Mouse (Mus musculus): ENCODE data around the gene Arhgap23.

Gene Arhgap23

DNA sequence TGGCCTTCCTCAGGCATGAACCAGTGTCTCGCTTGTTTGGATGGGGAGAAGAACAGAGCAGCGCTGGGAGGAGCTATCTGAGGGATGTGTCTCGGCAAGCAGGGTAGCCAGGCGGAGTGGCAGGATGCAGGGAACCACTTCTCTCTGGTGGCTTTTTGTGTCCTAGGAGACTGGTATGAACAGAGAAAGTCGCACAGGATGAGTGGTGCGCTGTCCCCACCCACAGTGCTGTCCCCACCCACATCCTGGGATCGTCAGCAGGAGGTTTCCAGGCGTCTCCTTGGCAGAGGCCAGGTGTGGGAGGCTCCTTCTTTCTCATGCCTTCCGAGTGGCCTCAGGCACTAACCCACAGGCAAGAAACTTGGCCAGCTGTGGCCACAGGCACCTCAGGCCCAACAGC lies 87.0 kb downstream of the Arhgap23 start:
- 29% methylated on average over 9 of the region's 9 CpGs for WGBS

DNA sequence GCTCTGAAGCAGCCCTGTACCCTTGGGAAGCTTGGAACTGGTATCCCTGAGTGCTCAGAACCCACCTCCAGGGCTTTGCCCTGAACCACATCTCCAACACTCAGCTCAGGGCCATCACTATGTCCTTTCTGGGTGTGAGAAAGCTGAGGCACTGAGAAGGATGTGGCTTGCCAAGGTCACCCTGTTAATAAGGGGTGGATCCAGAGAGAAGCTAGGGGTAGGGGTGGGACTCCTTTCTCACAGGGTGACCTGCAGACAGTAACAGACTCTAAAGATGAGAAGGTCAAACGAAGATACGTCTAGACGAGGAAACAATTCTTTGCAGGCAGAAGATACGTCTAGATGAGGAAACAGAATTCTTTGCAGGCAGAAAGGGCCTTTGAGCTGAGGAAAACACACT lies 87.5 kb downstream of the Arhgap23 start:
- 64% methylated on average over 4 of the region's 4 CpGs for WGBS

DNA sequence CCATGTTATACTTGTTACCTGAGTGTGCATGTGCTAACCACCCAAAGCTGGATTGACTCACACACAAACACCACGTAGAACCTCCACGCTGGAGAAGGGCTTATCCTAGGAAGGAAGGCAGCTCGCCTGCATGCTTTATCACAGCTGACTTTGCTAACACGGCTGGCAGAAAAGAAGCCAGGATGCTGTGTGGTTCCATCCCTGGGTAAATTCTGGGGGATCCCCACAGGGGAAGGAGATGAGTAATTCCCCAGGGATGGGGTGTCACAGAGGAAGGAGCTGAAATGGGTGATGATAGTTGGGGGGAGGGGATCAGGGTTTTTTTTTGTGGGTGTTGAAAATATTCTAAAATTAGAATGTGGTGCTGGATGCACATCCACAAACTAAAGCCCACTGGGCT lies 90.5 kb downstream of the Arhgap23 start:
- WGBS = 32% methylated on average over 4 of the region's 4 CpGs

DNA sequence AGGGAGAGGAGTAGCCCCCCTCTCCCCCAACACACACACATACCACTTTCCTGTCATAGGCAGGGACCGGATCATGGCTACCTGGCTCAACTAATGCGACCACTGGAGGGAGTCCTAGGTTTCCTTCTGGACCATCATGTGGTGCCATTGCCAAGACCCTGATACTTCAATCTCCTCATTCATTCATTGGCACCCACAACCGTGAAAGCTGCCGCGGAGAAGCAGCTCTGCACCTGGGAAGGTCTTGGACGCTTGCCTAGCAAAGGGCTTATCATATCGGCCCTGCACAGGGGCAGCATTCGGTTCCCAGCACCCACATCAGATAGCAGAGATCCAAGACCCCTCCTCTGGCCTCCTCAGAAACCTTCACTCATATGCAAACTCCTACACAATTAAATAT lies 91.0 kb downstream of the Arhgap23 start:
- 25% methylated on average over 8 of the region's 8 CpGs for WGBS

DNA sequence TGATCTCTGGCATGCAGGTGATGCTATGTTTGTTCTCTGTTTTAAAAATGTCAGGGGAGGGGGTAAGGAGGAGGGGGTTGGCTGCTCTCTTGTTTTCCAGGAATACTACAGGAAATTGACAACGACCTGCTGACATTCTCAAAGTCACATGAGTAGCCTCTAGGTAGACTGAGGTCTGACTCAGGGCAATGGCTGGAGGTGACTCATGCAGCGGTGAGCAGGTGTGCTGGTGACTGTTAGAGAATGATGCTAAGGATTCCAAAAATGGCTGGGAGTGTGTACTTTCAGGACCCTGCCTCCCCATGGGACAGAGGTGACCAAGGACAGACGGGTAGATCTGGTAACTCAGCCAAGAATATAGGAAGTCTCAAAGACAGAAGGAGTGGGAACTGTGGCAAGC lies 92.9 kb downstream of the Arhgap23 start:
- 66% methylated on average over 3 of the region's 3 CpGs for WGBS

DNA sequence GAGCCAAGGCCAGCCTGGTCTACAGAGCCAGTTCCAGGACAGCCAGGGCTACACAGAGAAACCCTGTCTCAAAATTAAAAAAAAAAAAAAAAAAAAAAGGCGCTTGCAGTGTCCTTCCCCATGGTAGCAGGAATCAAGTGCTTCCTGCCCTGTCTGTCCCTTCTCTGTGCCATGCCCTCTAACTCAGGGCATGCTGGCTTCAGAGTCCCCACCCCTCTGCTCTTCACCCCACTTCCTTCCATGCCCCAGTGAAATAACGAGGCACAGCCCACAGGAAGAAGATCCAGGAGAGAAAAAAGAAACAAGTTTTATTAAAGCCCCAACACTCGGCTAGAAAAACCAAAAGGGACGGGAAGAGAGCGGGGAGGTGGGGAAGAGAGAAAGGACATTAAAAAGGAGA lies 93.7 kb downstream of the Arhgap23 start:
- 35% methylated on average over 5 of the region's 5 CpGs for WGBS

DNA sequence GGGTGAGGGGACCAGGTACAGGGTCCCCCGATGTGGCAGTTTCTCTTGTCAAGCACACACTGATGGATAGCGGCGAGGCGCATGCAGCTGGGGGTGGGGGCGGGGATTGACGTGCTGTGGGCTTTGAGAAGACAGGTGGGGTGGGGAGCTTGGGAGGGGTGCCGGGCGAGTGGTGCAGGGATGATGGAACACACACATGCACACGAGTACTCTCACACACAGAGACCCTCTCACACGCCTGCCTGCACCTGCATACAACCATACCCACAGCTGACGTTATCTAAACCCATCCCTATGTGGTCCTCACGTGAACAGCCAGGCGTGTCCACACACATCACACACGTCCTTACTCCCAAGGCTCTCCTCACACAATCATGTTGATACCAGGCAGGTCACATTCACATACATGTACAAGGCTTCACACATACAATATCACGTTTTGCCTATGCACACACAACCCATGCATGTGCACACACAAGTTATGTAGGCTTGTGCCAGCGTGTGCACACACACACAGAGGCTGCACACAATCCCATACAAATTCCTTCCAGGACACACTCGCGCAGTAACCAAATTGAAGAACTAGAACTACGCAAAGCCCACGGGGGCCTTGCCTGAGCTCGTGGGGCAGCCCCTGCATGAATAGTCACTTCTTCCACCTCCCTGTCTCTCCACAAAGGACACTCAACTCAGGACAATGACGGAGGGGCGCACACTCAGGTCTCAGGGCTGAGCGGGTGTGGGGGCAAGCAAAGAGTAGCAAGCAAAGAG lies 94.6 kb downstream of the Arhgap23 start:
- 54% methylated on average over 24 of the region's 24 CpGs for WGBS

DNA sequence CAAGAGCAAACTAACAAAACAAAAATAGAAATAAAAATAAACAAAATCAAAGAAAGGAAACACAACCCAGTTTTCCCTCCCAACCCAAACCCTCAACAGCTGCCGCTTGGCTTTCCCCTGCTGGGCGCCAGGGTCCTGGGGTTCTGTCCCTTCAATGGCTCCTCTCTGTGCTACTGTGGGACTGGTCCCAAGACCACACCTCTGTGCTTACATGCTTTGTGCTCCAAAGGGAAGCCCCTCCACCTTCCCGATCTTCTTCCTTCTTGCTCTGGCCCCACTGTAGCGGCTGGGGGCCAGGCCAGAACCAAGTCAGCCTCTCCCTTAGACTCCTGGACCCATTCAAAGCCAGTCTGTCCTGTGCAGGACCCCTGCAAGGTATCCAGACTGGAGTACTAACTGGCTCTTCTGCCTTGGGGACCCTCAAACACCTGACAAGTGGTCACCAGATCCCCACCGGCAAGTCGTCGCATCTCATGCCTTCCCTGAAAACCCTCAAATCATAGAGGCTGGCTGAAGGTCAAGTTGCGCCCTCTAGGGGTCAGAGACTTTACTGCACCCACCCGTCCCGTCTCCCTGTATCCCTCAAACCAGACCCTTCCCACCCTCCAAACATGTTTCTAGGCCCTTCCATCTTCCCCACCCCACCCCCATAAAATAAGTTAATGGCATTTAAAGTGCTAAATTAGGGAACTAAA lies 95.8 kb downstream of the Arhgap23 start:
- WGBS = 29% methylated on average over 10 of the region's 10 CpGs

DNA sequence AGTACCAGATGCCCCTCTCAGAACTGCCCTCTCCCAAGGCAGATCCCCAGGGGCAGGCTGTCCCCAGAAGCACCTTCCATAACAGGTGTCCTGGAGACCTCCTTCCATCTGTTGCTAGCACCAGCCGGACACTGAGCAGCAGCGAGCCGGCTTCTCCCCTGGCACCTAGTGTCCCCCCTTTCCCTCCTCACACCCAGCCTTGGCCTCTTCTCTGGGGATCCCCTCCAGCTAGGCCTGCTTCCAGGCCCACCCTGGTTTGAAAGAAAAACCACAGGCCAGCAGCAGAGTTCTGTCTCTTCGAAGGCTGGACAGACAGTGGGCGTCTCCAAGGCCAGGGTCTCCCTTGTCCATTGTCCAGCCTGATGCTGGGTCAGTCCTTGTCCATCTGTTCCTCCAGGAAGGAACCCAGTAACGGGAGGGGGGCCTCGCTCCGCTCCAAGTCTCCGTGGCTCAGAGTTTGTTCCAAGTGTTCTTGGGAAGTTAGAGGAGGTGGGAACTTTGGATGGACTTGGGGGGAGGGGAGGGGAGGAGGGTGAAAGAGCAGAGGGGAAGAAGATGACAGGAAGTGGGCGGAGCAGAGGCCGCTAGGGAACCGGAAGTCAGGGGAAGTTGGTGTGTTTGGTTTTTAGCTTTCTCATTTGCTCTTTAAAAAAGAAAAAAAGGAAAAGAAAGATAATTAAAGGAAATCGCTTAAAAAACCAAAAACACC lies 96.5 kb downstream of the Arhgap23 start:
- WGBS = 47% methylated on average over 13 of the region's 13 CpGs

DNA sequence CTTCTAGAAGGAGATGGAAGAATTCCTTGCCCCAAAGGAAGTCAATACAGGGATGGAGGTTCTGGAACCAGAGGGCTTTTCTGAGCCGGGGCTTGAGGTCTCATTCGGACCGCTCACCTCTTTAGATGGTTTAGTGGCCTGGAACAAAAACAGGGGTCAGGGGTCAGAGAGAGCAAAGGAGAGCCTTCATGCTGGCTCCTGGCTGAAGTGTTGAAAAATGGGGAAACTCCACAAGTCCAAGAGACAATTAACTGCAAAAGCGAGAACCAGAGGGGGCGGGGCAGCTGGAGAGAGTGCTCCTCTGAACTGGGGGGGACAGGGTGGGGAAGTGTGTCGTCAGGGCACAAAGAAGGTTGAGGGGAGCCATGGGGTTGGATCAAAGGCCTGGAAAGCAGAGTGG lies 97.2 kb downstream of the Arhgap23 start:
- WGBS = 63% methylated on average over 6 of the region's 6 CpGs

DNA sequence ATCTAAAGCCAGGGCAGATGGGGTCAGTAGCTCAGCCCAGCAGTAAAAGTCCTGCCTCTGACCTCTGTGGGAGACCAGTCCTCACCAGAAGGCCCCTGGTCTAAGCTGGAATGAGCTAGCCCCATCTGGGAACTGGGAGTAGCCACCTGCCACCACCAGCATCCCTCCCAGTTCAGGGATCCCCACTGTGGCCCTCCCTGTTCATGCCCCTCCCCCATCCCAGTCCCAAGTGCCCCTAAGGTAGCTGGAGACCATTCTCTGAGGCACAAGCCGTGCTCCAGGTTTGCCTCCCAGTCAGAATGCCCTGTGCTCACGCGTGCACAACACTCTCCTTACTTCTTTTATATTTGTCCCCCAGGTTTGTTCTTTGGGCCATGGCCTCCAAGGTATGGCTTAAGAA lies 97.7 kb downstream of the Arhgap23 start:
- 89% methylated on average over 3 of the region's 3 CpGs for WGBS

DNA sequence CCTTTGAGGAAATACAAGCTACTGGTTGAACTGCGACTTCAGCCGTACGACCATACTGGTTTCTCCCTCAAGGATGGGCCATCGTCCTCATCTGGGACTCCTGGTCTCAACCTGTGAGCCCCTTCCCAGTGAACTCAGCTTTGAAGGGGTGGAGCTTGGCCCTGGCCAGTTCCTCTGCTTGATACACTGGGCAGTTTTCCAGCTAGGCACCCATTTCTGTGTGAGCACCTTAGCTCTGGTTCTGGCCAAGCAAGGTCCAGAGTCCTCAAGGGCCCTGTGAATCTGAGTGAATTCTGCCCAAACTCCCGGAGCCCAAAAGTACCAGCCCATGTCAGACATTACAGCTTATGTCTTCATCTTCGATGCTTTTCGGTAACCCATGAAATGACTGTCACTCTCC lies 105.2 kb downstream of the Arhgap23 start:
- 93% methylated on average over 7 of the region's 7 CpGs for WGBS

DNA sequence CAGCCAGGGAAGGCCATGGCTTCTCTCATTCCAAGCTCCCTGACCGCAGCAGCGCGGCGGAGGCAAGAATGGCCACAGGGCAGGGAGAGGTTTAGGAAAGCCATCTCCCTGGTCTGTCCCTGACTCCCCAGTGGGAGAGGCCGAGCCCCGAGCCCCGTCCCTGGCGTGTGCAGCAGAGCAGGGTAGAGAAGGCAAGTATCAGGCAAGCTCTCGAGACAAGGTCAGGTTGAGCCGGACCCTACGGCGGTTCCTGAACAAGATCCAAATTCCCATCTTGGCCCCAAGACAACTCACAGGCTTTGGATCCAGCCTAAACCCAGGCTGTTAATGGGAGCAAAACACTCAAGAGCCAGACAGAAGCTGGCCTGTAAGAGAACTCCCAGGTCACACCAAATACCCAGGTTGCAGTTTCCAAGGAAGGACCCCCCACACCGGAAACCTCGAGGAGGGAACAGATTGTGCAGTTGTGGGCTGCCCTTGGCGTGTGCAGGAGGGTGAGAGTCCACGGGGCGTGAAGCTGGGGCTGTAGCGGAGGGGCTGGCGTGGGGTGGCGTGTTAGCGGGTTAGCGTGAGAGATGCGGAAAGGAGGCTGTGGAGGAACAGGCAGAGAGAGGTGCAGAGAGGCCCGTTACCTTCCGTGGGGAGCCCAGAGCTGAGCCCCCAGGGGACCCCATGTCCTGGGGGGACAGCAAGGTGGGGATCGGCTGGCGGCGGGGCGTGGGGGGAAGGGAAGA lies 106.6 kb downstream of the Arhgap23 start:
- WGBS = 80% methylated on average over 29 of the region's 29 CpGs

DNA sequence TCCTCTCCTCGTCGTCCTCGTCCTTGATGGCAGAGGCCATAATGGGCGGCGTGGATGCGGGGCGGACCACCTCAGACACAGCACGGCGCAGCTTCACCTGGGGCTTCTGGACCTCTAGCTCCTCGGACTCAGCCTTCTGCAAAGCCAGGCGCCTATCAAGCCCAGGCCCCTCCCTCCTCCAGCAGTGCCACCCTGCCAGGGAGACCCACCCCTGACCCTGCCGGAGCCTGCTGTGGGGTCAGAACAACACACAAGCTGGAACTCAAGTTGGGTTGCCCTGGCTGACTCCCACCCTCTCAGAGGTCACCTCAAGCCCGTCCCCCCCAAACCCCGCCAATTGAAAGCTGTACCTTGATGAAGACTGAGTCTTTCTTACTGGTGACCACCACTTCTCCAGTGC lies 107.8 kb downstream of the Arhgap23 start:
- 90% methylated on average over 14 of the region's 14 CpGs for WGBS

DNA sequence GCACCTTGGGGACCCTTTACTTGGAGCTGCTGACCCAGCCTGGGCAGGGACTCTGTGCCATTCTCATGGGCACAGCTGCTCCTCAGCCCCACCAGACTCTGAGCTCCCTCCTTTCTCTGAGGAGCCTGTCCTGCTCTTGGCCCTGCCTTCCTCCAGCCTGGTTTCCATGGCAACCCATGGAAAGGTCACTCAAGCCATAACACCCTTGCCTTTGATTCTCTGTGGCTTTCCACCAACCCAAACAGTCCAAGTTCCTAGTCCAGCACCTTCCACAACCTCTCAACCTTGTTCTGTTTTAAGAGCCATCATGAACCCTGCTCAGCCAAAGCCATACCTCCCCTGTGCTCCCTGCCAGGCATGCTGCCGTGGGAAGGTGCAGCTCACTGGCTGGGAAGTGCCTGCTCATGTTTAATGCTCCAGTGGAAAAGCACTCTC lies 108.5 kb downstream of the Arhgap23 start:
- WGBS = 3% methylated on average over 1 of the region's 1 CpGs

DNA sequence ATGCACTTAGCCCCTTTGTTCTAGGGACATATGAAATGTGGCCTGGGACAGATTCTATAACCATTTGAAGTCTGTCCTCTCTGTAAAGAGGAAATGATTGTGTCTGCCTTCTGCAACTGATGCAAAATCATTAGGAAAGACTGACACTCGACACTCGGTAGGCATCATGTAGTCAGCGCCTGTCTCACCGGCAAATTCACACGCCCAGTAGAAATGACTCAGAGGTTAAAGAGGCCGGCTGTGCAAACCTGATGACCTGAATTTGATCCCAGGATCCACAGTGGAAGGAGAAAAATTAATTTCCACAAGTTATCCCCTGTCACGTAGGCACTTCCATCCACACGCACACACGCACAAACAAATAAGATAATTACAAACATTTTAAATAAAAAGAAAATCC lies 109.0 kb downstream of the Arhgap23 start:
- WGBS = 41% methylated on average over 9 of the region's 9 CpGs

DNA sequence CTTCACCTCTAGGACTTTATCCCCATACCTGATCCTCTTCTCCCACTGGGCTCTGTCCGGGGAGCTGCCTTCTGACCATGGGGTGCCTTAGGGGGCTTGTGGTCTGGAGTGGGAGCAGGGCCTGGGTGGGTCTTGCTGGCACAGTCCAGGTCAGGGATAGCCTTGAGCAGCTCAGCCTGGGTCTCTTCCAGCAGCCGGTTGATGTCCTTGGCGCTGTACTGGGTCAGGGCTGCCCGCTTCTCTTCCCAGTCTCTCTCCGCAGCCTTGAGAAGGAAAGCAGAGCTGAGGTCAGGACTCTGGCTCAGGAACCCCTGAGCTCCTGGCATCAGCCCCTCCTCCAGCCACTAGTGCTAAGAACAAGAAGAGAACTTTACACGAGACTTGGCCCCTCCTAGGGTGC lies 110.0 kb downstream of the Arhgap23 start:
- 86% methylated on average over 6 of the region's 6 CpGs for WGBS

DNA sequence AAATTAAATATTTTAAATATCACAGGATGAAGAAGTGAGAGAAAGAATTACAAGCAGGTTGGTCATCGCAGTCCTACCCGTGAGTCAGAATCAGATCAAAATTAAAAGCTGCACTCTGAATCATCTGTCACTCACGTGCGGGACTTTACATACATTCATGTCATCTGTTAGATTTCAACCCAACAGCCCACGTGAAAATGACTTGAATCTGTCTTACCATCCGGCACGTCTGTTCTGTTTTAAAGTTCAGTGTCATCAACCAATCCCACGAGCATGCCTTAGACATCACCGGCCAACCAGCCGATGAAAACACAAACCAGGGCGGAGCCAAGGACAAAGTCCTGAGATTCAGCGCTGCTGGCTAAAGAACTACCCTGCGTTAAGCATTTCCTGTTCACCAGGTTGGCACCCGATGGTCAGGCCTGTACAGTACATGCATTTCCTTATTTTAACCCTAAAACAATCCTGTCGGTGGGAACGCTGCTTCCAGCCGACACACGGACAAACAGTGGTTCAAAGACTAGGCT lies 113.0 kb downstream of the Arhgap23 start:
- 66% methylated on average over 18 of the region's 18 CpGs for WGBS

DNA sequence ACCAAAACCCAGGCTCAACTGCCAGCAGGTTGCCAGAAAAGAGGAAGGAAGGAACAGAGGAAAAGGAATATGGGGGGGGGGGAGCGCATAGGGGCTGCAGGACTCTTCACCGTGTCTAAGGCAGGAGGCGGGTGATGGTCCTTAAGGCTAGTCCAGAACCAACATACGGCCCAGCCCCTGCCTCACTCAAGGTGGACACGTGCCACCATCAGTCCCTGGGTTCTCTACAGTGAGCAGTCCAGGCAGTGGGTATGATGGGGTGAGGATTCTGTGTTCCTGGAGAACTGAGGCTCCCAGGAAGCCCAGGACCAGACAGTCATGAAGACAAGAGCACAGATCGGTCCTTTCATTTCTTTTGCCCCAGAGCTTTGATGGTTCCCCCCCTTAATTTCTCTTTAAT lies 114.7 kb downstream of the Arhgap23 start:
- WGBS = 89% methylated on average over 6 of the region's 6 CpGs

DNA sequence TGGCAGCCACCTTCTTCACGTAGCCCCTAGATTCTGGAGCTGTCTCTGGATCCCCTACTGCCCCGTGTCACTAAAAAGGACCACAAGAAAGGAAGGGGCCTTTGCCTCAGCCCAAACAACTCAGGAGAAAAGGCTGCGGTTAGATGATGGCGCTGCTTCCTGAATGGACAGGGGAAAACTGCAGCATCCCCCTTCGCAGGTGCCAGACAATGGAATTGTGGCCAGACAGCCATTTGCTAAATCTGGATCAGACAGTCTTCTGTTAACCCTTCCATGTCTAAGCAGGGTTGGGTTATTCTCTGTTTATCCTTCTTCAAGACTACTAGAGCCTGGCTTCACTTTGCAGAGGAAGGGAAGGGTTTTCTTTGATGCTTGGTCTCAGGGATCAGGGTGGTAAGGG lies 115.6 kb downstream of the Arhgap23 start:
- 44% methylated on average over 5 of the region's 5 CpGs for WGBS

DNA sequence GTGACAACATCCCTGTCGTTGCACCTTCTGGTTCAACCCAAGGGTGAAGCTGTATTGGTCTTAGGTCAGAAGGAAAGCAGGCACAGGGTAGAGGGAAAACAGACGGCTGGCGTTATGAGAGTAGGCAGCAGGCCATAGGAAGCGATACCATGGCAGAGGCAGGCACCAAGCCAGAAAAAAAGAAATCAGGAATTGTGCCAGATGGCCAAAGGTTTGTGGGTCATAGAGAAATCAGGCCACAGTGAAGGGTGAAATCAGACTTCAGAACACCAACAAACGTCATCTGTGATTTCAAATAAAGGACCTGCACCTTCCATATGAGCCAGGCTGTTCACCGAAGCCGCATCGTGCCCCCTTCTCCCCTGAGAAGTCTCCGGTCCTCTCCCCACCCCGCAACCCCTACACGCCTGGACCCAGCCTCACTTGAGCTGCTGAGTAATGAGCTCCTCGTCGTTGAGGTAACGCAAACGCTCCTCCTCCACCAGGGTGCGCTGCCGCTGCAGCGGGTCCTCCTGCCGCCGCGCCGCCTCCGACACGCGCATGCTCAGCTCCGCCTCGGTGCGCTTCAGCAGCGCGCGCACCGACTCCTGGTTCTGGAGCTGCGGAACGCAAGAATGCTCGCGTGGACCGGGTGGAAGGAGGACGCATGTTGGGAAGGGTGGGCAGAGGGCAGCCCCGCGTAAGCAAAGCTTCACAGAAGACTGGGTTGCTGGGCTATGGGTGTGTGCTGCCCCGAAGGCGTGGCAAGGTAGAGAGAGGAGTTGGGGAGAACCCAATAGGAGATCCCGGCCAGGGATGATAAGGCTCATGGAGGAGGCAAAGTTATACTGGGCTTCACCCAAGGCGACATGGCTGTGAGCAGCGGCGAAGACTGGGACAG lies 116.3 kb downstream of the Arhgap23 start:
- WGBS = 5% methylated on average over 46 of the region's 46 CpGs
